Mouse (Mus musculus) Patski (cell line): ENCODE data around the gene Pnn. TPM values are rescaled to one million over a fixed set of nuclear protein-coding genes. Genes with fewer than 3 reads are reported as not detected.
A peak's percentile ranks its signal among the peaks of the same experiment; 100 is the strongest.
"Not testable (repeated sequence)": the region's sequence is repeated elsewhere in the genome, so short reads cannot be mapped to it uniquely, and the experiment has no call there.

Source experiments
- ATAC-seq: fragments of 100-300 bp; one replicate; pipeline ENCODE4 v1.8.0; 2021
- CTCF ChIA-PET: fragments of 350-600 bp; sonication (Branson Sonifier 250); formaldehyde crosslinking; loops from one replicate; lab custom pipeline; 2022; ENCODE audit warnings: inconsistent platforms; lab: Charles Lee
- POLR2A ChIA-PET: fragments of 350-600 bp; sonication (Branson Sonifier 250); formaldehyde crosslinking; loops from one replicate; lab custom pipeline; 2022; ENCODE audit warnings: antibody characterized with exemption, inconsistent platforms; lab: Charles Lee
- DNase-seq: peaks from one replicate; pipeline ENCODE4 v3.0.0-alpha.2; 2011; ENCODE audit warnings: low read depth, low spot score
- H3K27me3 ChIP-seq: fragments of 371-371 bp; one replicate; pipeline ENCODE4 v1.5.1; 2021
- CTCF ChIP-seq: fragments of 100-300 bp; IDR thresholded peaks from one replicate; pipeline ENCODE4 v1.5.1; 2021
- in situ Hi-C: fragments of 300-500 bp; cut with MboI; formaldehyde crosslinking; loops from 3 replicates; pipeline ENCODE4 v1.11.1; 2018; ENCODE audit warnings: low pct_unique_long_range_greater_than_20kb, mixed read lengths
- polyA plus RNA-seq: library from polyadenylated mRNA; unstranded; gene quantifications from one replicate; pipeline ENCODE4 v1.2.3, GENCODE M21; 2021

Gene Pnn
- polyA plus RNA-seq, 1 experiment from 2014 or later: 55.8 TPM

GRCm38 (mm10) chr12:59053976-59054375 is 12.7 kb upstream of the Pnn start:
- no peaks in the 10 kb centered on the region for H3K27me3 ChIP-seq
- no peak for ATAC-seq
- ChIA-PET POLR2A (no interaction called here), CTCF (no interaction called here)
- in situ Hi-C loops: no loop called here
- no peak for DNase-seq
- no peak for TF ChIP-seq CTCF

- TF ChIP-seq CTCF: no peak
- CTCF ChIA-PET: no interaction called here
Observed at GRCm38 (mm10) chr12:59055196-59055850, 11.4 kb upstream of the Pnn start.

GRCm38 (mm10) chr12:59056222-59056621 is 10.5 kb upstream of the Pnn start:
- in situ Hi-C loops: loop anchor here (5.0 kb wide), 1 partner anchor 76 kb away; no protein-coding TSS in a partner anchor
- ChIA-PET POLR2A (no interaction called here), CTCF (interaction anchor here (0.7 kb wide), 1 partner anchor 15 kb away, joined by 3 read pairs; no protein-coding TSS in a partner anchor)
- DNase-seq (no peak), ATAC-seq (no peak)
- H3K27me3 ChIP-seq: no peaks in the 10 kb centered on the region
- no peak for TF ChIP-seq CTCF

More at GRCm38 (mm10) chr12:59055196-59055850, 11.4 kb upstream of the Pnn start:
- ATAC-seq (no peak), DNase-seq (no peak)
- POLR2A ChIA-PET: no interaction called here
- no peaks in the 10 kb centered on the region for H3K27me3 ChIP-seq
- in situ Hi-C loops: loop anchor here (5.0 kb wide), 1 partner anchor 77 kb away; no protein-coding TSS in a partner anchor

GRCm38 (mm10) chr12:59058242-59058641 is 8.4 kb upstream of the Pnn start:
- in situ Hi-C loops: loop anchor here (5.0 kb wide), 1 partner anchor 74 kb away; no protein-coding TSS in a partner anchor
- H3K27me3 ChIP-seq, POLR2A ChIA-PET, ATAC-seq, CTCF ChIA-PET, DNase-seq: not testable (repeated sequence)

GRCm38 (mm10) chr12:59060322-59060721 is 6.4 kb upstream of the Pnn start:
- POLR2A ChIA-PET: no interaction called here
- in situ Hi-C loops: no loop called here
- CTCF ChIA-PET: no interaction called here
- no peak for TF ChIP-seq CTCF
- no peaks in the 10 kb centered on the region for H3K27me3 ChIP-seq
- no peak for DNase-seq
- ATAC-seq: no peak

- POLR2A ChIA-PET: no interaction called here
Observed at GRCm38 (mm10) chr12:59060993-59061595, 5.6 kb upstream of the Pnn start, which contains the start of gene Trappc6b. Gene Trappc6b (minus strand): TSS chr12:59061472.

GRCm38 (mm10) chr12:59064837-59065236 is 1.8 kb upstream of the Pnn start:
- ChIA-PET CTCF (interaction anchor here (1.5 kb wide), 1 partner anchor 10 kb away, joined by 3 read pairs; no protein-coding TSS in a partner anchor), POLR2A (no interaction called here)
- DNase-seq (no peak), ATAC-seq (no peak)
- H3K27me3 ChIP-seq: no peaks in the 10 kb centered on the region
- in situ Hi-C loops: no loop called here
- TF ChIP-seq CTCF: no peak

More at GRCm38 (mm10) chr12:59060993-59061595, 5.6 kb upstream of the Pnn start, which contains the start of gene Trappc6b:
- no peak for TF ChIP-seq CTCF
- in situ Hi-C loops: no loop called here
- H3K27me3 ChIP-seq: no peaks in the 10 kb centered on the region
- CTCF ChIA-PET: interaction anchor here (1.0 kb wide), 1 partner anchor 34 kb away, joined by 4 read pairs; the partner anchor contains the start of gene Mia2
- DNase-seq (no peak), ATAC-seq (peak; percentile 94)

- in situ Hi-C loops: no loop called here
- CTCF ChIA-PET: no interaction called here
- TF ChIP-seq CTCF: no peak
- ATAC-seq (no peak), DNase-seq (no peak)
- H3K27me3 ChIP-seq: no peaks in the 10 kb centered on the region
- POLR2A ChIA-PET: no interaction called here
Observed at GRCm38 (mm10) chr12:59065776-59066175, 908 bp upstream of the Pnn start.

- ChIA-PET CTCF (interaction anchor here (1.0 to 1.2 kb wide), 2 partner anchors 29 to 63 kb away, joined by 3 read pairs; no protein-coding TSS in a partner anchor), POLR2A (interaction anchor here (1.7 kb wide), 1 partner anchor 29 kb away, joined by 6 read pairs; the partner anchor contains the start of gene Mia2)
- in situ Hi-C loops: no loop called here
Observed at GRCm38 (mm10) chr12:59067095-59067494, 411 bp downstream of the Pnn start.

GRCm38 (mm10) chr12:59068791-59069190 is 2.1 kb downstream of the Pnn start:
- H3K27me3 ChIP-seq: no peaks in the 10 kb centered on the region
- in situ Hi-C loops: no loop called here
- ATAC-seq: no peak
- CTCF ChIA-PET: no interaction called here
- DNase-seq: no peak
- no peak for TF ChIP-seq CTCF
- POLR2A ChIA-PET: interaction anchor here (1.7 kb wide), 1 partner anchor 27 kb away, joined by 6 read pairs; the partner anchor contains the start of gene Mia2

More at GRCm38 (mm10) chr12:59067095-59067494, 411 bp downstream of the Pnn start:
- TF ChIP-seq CTCF: no peak
- ATAC-seq (peak; percentile 27), DNase-seq (no peak)
- H3K27me3 ChIP-seq: no peaks in the 10 kb centered on the region

GRCm38 (mm10) chr12:59072286-59072685 is 5.6 kb downstream of the Pnn start:
- ChIA-PET POLR2A (no interaction called here), CTCF (no interaction called here)
- DNase-seq (no peak), ATAC-seq (no peak)
- no peaks in the 10 kb centered on the region for H3K27me3 ChIP-seq
- in situ Hi-C loops: no loop called here
- TF ChIP-seq CTCF: no peak
